Mouse (Mus musculus) intestine, embryonic 14.5 days (tissue): ENCODE data around the gene Fbxo42. TPM values are rescaled to one million over a fixed set of nuclear protein-coding genes. Genes with fewer than 3 reads are reported as not detected.
"Not testable (repeated sequence)": the region's sequence is repeated elsewhere in the genome, so short reads cannot be mapped to it uniquely, and the experiment has no call there.

ENCODE experiments used
- ATAC-seq: fragments of 200-750 bp; cut with Nextera tagmentation; replicated peaks from 2 replicates; pipeline ENCODE4 v1.8.0; 2017; ENCODE audit warnings: low read depth, moderate number of reproducible peaks, moderate TSS enrichment, moderate library complexity; ENCODE audit not compliant: low FRiP score, low TSS enrichment
- DNase-seq: peaks from one replicate; pipeline ENCODE4 v3.0.0-alpha.2; 2018; ENCODE audit warnings: low spot score
- H3K27ac ChIP-seq: fragments of 300-500 bp; sonication (generic); 2 replicates; pipeline ENCODE4 v1.5.1; 2014; ENCODE audit warnings: low read depth, mild to moderate bottlenecking, control low read depth
- H3K27me3 ChIP-seq: fragments of 300-500 bp; sonication (generic); replicated peaks from 2 replicates; pipeline ENCODE4 v1.6.1; 2014; ENCODE audit warnings: low read length, control low read depth; ENCODE audit not compliant: control insufficient read depth, insufficient read depth
- H3K36me3 ChIP-seq: fragments of 300-500 bp; sonication (generic); 2 replicates; pipeline ENCODE4 v1.6.1; 2014; ENCODE audit warnings: low read length, control low read depth; ENCODE audit not compliant: control insufficient read depth, insufficient read depth
- H3K4me1 ChIP-seq: fragments of 300-500 bp; sonication (generic); replicated peaks from 2 replicates; pipeline ENCODE4 v1.6.1; 2014; ENCODE audit warnings: low read length, control low read depth, mixed read lengths; ENCODE audit not compliant: control insufficient read depth, insufficient read depth
- H3K4me2 ChIP-seq: fragments of 300-500 bp; sonication (generic); 2 replicates; pipeline ENCODE4 v1.6.1; 2014; ENCODE audit warnings: low read length
- H3K4me3 ChIP-seq: fragments of 300-500 bp; sonication (generic); 2 replicates; pipeline ENCODE4 v1.5.1; 2014; ENCODE audit warnings: low read depth, low read length, control low read depth, mixed read lengths
- H3K9ac ChIP-seq: fragments of 300-500 bp; sonication (generic); 2 replicates; pipeline ENCODE4 v1.6.1; 2014; ENCODE audit warnings: mild to moderate bottlenecking, low read length
- H3K9me3 ChIP-seq: fragments of 300-500 bp; sonication (generic); 2 replicates; pipeline ENCODE4 v1.6.1; 2016; ENCODE audit warnings: low read length, control low read depth; ENCODE audit not compliant: control insufficient read depth
- WGBS: fragments of 180-500 bp; shearing (Covaris S2); extraction: QIAGEN DNeasy Blood & Tissue Kit; methylation state at CpG from one replicate; pipeline ENCODE4 v1.1.7; 2014; 5-methylcytosine and 5-hydroxymethylcytosine counted together
- polyA plus RNA-seq: library from polyadenylated mRNA; unstranded; fragments of >200 nt; fragmentation: Nextera tagmentation; extraction: Ambion mirVana; gene quantifications from 2 replicates; pipeline ENCODE4 v1.2.1, GENCODE M21; 2014

The Fbxo42 gene
- polyA plus RNA-seq, 1 experiment from 2014 or later, result 26.0 TPM

DNA sequence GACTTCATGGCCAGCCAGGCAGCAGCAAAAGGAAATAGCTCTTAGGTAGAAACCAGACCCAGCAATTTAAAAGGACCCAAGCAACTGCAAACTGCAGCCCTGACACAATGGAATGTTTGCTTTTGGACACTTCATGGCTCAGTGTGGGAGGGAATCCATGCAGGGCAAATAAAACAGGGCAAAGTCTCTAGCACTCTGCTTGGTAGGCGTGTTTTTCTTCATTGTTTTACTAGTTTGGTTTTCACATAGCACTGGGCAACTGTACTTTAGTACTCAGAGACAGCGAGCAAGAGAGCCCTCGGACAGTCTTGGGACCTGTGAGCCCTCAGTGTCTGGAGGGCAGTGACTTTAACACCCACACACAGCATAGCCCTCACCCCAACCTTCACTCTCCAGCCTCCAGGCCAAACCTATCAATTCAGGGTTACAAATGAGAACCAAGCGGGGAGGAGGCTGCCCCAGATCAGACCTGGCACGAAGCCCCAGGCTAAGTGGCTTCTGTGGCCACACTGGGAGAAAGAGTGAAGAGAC, 16.1 kb upstream of the Fbxo42 start:
- H3K27ac ChIP-seq, result peak overlapping the region; percentile 88
- H3K9ac ChIP-seq, result peak overlapping the region; percentile 8; the same call in 1 of the 2 replicates
- peaks cover 61% of the 10 kb centered on the region for H3K4me1 ChIP-seq

DNA sequence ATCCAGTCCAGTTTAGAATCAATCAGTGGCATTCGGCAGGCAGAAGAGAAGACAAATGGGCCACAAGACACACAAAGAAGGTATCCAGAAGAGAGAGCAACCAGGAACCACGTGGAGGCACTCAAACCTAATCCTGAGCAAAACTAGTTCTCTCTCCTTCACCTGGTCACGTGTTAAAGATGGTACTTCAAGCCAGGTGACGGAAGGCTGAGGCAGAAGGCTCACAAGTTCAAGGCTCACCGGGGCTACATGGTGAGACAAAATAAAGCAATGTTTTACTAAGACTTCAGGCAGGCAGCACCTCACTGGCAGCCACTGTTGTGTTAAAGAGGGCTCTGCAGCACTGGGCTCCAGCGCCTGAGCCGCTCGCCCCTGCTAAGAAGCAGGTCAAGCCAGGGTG, 15.5 kb upstream of the Fbxo42 start:
- H3K9me3 ChIP-seq, result no peaks in the 10 kb centered on the region
- no peaks in the 10 kb centered on the region for H3K36me3 ChIP-seq
- H3K9ac ChIP-seq, result peak overlapping the region; percentile 8; the same call in 1 of the 2 replicates
- DNase-seq (no peak), ATAC-seq (no peak)
- peaks cover 66% of the 10 kb centered on the region for H3K4me1 ChIP-seq
- peak overlapping the region; percentile 37 for H3K4me2 ChIP-seq
- no peak overlapping the region for H3K4me3 ChIP-seq
- H3K27me3 ChIP-seq, result no peaks in the 10 kb centered on the region
- H3K27ac ChIP-seq, result peak overlapping the region; percentile 88
- 34% methylated on average over 8 of the region's 8 CpGs for WGBS

More for the DNA sequence above, 16.1 kb upstream of the Fbxo42 start:
- ATAC-seq (peak; percentile 79), DNase-seq (peak; percentile 63)
- H3K27me3 ChIP-seq, result no peaks in the 10 kb centered on the region
- H3K4me3 ChIP-seq, result no peak overlapping the region
- H3K9me3 ChIP-seq, result no peaks in the 10 kb centered on the region
- 22% methylated on average over 5 of the region's 5 CpGs for WGBS
- no peaks in the 10 kb centered on the region for H3K36me3 ChIP-seq
- H3K4me2 ChIP-seq, result peak overlapping the region; percentile 37

DNA sequence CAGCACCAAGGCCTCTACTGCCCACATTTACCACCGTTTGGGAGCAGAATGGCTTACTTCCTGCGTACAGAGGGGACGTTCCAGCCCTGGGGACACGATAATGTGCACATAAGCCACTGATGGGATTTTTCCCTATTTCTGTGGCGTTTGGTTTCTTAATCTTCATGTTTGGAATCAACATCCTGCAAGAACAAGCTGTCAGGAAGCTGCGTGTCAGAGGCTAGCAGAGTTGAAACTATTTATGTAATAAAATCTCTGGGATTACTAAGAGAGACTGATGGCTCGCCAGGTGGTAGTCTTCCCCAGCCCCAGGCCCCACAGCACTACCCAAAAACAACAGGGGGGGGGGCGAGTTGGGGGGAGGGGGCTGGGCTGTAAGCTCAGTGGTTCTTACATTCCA, 14.5 kb upstream of the Fbxo42 start:
- Histone ChIP-seq H3K27me3 (no peaks in the 10 kb centered on the region), H3K4me1 (peaks cover 75% of the 10 kb centered on the region), H3K4me2 (no peak overlapping the region), H3K9ac (no peak overlapping the region), H3K9me3 (no peaks in the 10 kb centered on the region), H3K36me3 (no peaks in the 10 kb centered on the region), H3K27ac (peak overlapping the region; percentile 88), H3K4me3 (no peak overlapping the region)
- ATAC-seq (no peak), DNase-seq (no peak)
- WGBS, result 28% methylated on average over 8 of the region's 8 CpGs

DNA sequence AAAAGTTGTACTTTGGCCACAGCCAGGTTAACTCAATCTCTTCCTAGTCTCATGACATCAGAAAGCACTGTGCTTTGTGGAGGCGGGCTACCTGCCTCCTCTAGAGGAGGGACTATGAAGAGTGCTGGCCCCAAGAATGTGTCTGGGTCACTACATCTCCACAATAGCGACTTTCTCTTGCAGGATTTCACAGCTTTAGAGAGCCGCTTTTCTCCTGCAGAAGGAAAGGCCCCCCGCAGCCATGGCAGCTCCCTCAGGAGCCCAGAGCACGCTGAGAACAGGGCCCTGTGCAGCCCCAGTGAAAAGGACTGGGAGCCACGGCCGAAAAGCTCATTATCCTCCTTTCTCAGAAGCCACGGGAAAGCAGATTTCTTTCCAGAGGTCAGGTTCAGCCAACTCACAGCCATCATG, 13.7 kb upstream of the Fbxo42 start:
- H3K27me3 ChIP-seq, result no peaks in the 10 kb centered on the region
- no peak overlapping the region for H3K4me3 ChIP-seq
- no peak for ATAC-seq
- H3K9ac ChIP-seq, result no peak overlapping the region
- peak overlapping the region; percentile 66; the same call in 1 of the 2 replicates for H3K27ac ChIP-seq
- 54% methylated on average over 8 of the region's 8 CpGs for WGBS
- no peaks in the 10 kb centered on the region for H3K36me3 ChIP-seq
- no peaks in the 10 kb centered on the region for H3K9me3 ChIP-seq
- no peak overlapping the region for H3K4me2 ChIP-seq
- DNase-seq, result no peak
- H3K4me1 ChIP-seq, result peaks cover 76% of the 10 kb centered on the region

DNA sequence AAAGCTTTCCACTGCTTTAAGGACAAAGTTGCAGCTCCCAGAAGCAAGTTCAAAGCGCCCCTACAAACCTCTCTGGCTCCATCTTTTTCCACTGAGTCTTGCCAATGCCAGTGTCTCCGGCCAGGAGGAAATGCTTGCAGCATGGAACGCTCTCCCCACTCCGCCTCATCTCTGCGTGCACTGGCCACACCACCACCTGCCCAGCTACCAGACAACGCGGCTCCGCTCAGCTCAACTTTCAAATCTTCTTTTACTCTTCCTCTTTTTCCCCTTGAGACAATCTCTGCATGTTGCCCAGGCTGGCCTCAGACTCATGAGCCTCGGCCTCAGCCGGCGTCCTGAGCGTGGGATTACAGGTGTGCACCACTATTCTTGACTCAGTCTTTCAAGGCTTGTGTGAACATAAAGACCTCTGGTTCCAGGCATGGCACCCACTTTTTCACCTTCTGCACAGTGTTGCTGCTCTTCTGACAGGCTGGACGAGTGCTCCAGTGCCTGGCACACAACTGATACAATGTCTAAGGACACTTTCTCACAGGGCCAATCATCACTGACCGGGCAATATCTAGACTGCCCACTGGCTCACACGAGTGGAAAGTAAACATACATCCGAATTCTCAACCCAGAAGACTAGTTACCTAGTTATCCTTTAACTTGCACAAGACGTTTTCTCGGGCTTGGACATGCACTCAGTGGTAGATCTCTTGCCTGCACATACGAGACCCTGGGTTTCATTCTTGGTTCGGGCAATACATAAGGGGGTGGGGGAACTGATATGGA, 12.8 kb upstream of the Fbxo42 start:
- Histone ChIP-seq H3K27ac (0 out of 2 replicates have a peak overlapping the region, but pooled peaks have one; percentile 66), H3K36me3 (no peaks in the 10 kb centered on the region), H3K4me2 (peak overlapping the region; percentile 20; the same call in 1 of the 2 replicates), H3K27me3 (no peaks in the 10 kb centered on the region), H3K4me1 (peaks cover 68% of the 10 kb centered on the region), H3K9ac (no peak overlapping the region), H3K9me3 (no peaks in the 10 kb centered on the region), H3K4me3 (no peak overlapping the region)
- no peak for DNase-seq
- 74% methylated on average over 20 of the region's 20 CpGs for WGBS
- no peak for ATAC-seq

DNA sequence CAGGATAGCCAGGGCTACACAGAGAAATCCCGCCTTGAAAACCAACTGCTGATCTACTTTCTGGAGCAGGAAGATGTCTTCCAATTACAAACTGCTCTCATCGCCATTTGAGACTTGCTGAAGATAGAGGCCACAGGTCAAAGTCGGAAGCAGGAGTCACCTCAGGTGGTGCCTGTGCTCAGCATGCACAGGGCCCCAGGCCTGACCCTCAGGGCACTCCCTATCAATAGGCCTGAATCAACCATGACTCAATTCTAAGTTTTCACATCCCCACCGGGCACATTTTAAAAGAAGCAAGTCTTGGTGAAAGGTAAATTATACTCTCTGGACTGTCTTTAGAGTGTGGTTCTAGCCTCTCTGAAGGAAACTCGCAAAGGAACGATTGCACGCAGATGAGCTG, 11.6 kb upstream of the Fbxo42 start:
- no peak overlapping the region for H3K27ac ChIP-seq
- WGBS, result 75% methylated on average over 7 of the region's 7 CpGs

DNA sequence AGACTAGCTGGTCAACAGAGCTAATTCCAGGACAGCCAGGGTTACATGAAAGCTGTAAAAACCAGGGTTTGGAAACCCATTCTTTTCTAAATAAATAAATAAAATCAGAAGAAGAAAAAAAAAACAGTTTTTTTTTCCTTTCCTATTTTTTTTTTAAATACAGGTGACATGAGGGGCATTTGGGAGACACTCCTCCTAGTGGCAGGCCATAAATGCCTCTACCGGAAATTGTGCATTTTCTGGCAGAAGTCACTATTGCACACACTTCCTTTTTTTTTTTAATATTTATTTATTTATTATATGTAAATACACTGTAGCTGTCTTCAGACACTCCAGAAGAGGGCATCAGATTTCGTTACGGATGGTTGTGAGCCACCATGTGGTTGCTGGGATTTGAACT, 10.0 kb upstream of the Fbxo42 start:
- Histone ChIP-seq H3K4me1 (peaks cover 43% of the 10 kb centered on the region), H3K4me3 (peak overlapping the region; percentile 88; the same call in 1 of the 2 replicates), H3K4me2 (peak overlapping the region; percentile 88)
- H3K9ac ChIP-seq, H3K9me3 ChIP-seq, H3K36me3 ChIP-seq, ATAC-seq, H3K27ac ChIP-seq, DNase-seq, H3K27me3 ChIP-seq: not testable (repeated sequence)
- 68% methylated on average over 1 of the region's 3 CpGs for WGBS

More for the DNA sequence above, 11.6 kb upstream of the Fbxo42 start:
- H3K9me3 ChIP-seq, result no peaks in the 10 kb centered on the region
- no peaks in the 10 kb centered on the region for H3K36me3 ChIP-seq
- H3K27me3 ChIP-seq, result no peaks in the 10 kb centered on the region
- H3K9ac ChIP-seq, result no peak overlapping the region
- H3K4me1 ChIP-seq, result peaks cover 59% of the 10 kb centered on the region
- DNase-seq (no peak), ATAC-seq (no peak)
- H3K4me3 ChIP-seq, result no peak overlapping the region
- H3K4me2 ChIP-seq, result no peak overlapping the region

DNA sequence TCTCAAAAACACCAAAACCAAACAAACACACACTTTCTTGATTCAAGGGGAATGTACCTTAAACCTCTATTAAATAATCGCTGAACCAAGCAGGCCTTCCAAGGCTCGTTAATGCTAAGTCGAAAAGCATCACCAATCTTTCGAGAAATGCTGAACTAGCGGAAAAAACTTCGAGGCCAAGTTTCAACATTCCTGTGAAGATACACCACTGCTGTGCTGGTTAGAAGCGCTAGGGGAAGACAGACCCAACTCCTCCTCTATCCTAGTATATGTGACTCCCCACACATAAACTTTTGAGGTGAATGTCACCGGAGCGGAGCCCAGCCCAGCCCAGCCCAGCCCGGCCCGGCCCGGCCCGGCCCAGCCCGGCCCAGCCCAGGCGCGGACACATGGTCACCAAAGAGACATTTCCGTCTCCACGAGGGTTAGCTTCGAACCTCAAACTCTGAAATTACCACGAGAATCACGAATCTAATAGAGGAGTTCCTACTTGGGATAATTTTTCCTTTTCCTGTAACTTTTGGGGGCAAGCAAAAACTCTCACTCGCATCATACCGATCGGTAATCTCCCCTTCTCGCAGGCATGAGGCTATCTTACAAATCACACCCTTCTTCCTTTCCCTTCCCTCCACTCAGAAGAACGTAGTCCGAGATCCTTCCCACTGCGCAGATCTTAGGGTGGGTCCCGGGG, 9.1 kb upstream of the Fbxo42 start:
- peak; percentile 68 for DNase-seq
- no peaks in the 10 kb centered on the region for H3K9me3 ChIP-seq
- peak overlapping the region; percentile 95 for H3K27ac ChIP-seq
- peaks cover 39% of the 10 kb centered on the region for H3K4me1 ChIP-seq
- H3K4me3 ChIP-seq, result peak overlapping the region; percentile 88
- peak overlapping the region; percentile 88 for H3K4me2 ChIP-seq
- H3K9ac ChIP-seq, result peak overlapping the region; percentile 84
- ATAC-seq, result peak; percentile 22; the same call in 1 of the 2 replicates
- H3K27me3 ChIP-seq, result no peaks in the 10 kb centered on the region
- no peaks in the 10 kb centered on the region for H3K36me3 ChIP-seq
- WGBS, result 1% methylated on average over 29 of the region's 29 CpGs
